Mouse (Mus musculus) liver, embryonic 18 days (tissue): ENCODE measurements around the gene Pld5. TPM values are rescaled to one million over a fixed set of nuclear protein-coding genes. Genes with fewer than 3 reads are reported as not detected.

Source experiments
- polyA plus RNA-seq: library from polyadenylated mRNA; depleted of rRNA; stranded (reverse); fragments of >200 nt; gene quantifications from 2 replicates; pipeline ENCODE4 v1.2.3, GENCODE M21; 2012; rRNA removed

Pld5 gene
- polyA plus RNA-seq: 0.01 TPM in 1 of 2 replicates, not detected in the other

DNA sequence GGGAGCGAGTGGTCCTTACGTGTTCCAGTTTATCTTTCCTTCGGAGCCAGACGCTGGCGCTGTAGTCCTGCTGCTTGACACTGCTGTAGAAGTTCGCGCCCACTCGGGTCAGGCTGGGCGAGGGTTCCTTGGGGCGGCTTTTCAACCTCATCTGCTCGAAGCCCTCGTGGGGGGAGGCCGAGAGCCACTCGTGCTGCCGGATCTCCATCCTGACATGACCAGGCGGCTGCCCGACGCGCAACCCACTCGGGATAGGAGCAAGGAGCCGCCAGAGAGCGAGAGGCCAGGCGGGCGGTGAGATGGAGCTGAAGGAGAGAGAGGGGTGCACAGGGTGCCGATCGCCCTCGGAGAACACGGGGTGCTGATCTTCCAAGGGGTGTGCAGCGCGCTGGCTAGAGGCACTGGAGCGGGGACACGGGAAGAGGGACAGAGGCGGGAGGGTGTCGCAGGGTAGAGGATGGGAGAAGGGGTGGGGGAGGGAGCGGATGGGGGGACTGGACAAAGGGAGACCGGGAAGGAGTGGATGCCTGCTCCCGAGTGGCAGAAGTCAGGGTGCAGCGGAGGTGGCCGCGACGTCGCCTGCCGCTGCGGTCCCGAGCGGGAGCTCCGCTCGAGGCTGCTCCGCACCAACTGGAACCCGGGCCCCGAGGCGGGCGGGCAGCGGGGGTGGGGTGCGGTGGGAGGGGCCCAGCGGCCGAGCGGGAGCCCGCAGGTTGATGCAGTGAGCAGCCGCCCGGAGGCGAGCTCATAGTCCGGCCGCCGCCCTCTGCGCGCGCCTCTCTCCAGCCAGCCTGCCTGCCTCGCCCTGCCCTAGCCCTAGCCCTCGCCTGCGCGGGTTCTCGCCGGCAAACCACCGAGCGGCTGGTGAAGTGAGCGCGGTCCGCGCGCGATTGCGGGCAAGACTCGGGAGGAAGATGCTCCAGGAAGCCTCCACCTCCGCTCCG, at the start of gene Pld5:
Pld5 (minus strand) TSS at position 646 of the 944 bp plus-strand sequence.

GRCm38 (mm10) chr1:175979014-175979413, 296.1 kb downstream of the Pld5 start, which contains the start of gene Rbm8a2:
Gene Rbm8a2, minus strand, starts transcription at chr1:175979114.

DNA sequence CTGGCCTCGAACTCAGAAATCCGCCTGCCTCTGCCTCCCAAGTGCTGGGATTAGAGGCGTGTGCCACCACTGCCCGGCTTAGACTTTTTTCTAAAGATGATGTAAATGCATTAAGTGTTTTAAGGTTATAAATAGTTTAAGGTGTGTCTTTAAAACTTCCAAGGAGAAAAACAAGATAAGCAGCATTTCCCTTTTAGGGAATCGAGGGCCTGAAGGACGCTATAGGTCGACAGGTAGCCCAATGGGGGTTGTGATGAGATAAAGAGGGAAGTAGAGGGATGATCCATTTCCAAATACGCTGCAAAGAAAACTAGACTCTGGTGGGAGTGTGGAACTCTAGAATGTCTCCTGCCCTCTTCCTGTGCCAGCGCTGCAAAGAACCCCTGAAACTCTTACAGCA, 355.1 kb downstream of the Pld5 start, which contains the start of gene Gm38100:
Gm38100 (plus strand) TSS at position 301 of the 400 bp plus-strand sequence.

